Mouse (Mus musculus) liver, embryonic 14.5 days (tissue): ENCODE data around the gene Syt7. TPM values are rescaled to one million over a fixed set of nuclear protein-coding genes. Genes with fewer than 3 reads are reported as not detected.

ENCODE experiments used
- ATAC-seq: fragments of 200-750 bp; cut with Nextera tagmentation; 2 replicates; pipeline ENCODE4 v1.8.0; 2017; ENCODE audit warnings: moderate number of reproducible peaks, mild to moderate bottlenecking, moderate library complexity; ENCODE audit not compliant: insufficient read depth
- DNase-seq, 3 experiments: peaks; one replicate each; pipeline ENCODE4 v3.0.0-alpha.2; 2012 to 2013; ENCODE audit warnings: low read depth in 3 of 3, low spot score in 3 of 3
- H3K27ac ChIP-seq: fragments of 300-500 bp; sonication (generic); 2 replicates; pipeline ENCODE4 v1.5.1; 2014; ENCODE audit warnings: moderate library complexity, mild to moderate bottlenecking, control low read depth, inconsistent platforms
- H3K27me3 ChIP-seq: fragments of 300-500 bp; sonication (generic); 2 replicates; pipeline ENCODE4 v1.6.1; 2014; ENCODE audit warnings: mild to moderate bottlenecking, low read length, moderate library complexity; ENCODE audit not compliant: control insufficient read depth, insufficient read depth
- H3K36me3 ChIP-seq: fragments of 300-500 bp; sonication (generic); replicated peaks from 2 replicates; pipeline ENCODE4 v1.6.1; 2014; ENCODE audit warnings: low read depth; ENCODE audit not compliant: control insufficient read depth, insufficient read depth
- H3K4me1 ChIP-seq, 2 experiments: fragments of 200-500 bp in 1 of 2; fragments of 300-500 bp in 1 of 2; sonication (generic) in 1 of 2; replicated peaks; 2 replicates each; pipeline ENCODE4 v1.6.1; 2012 to 2014; ENCODE audit warnings: antibody characterized with exemption in 1 of 2, inconsistent platforms in 1 of 2, low read length in 1 of 2; ENCODE audit not compliant: control insufficient read depth in 2 of 2, insufficient read depth in 2 of 2
- H3K4me2 ChIP-seq: fragments of 300-500 bp; sonication (generic); 2 replicates; pipeline ENCODE4 v1.6.1; 2014; ENCODE audit warnings: low read depth, mild to moderate bottlenecking, control low read depth, moderate library complexity
- H3K4me3 ChIP-seq, 2 experiments: fragments of 200-500 bp in 1 of 2; fragments of 300-500 bp in 1 of 2; sonication (generic) in 1 of 2; 2 replicates each; pipeline ENCODE4 v1.5.1; 2012 to 2014; ENCODE audit warnings: low read depth in 2 of 2, low read length in 2 of 2, mild to moderate bottlenecking in 2 of 2, control low read depth in 1 of 2, inconsistent platforms in 1 of 2, moderate library complexity in 1 of 2; ENCODE audit not compliant: insufficient read depth in 1 of 2
- H3K9ac ChIP-seq: fragments of 300-500 bp; sonication (generic); replicated peaks from 2 replicates; pipeline ENCODE4 v1.6.1; 2014; ENCODE audit warnings: mild to moderate bottlenecking, control low read depth, moderate library complexity
- H3K9me3 ChIP-seq: fragments of 300-500 bp; sonication (generic); 2 replicates; pipeline ENCODE4 v1.6.1; 2016; ENCODE audit warnings: low read length, mixed read lengths; ENCODE audit not compliant: control insufficient read depth
- CTCF ChIP-seq: IDR thresholded peaks from 2 replicates; pipeline ENCODE4 v1.5.1; 2016; ENCODE audit warnings: antibody characterized with exemption, low read depth, control low read depth
- EP300 ChIP-seq: IDR thresholded peaks from 2 replicates; pipeline ENCODE4 v1.6.1; 2016; ENCODE audit warnings: antibody characterized with exemption, low read depth
- WGBS: fragments of 180-500 bp; shearing (Covaris S2); extraction: QIAGEN DNeasy Blood & Tissue Kit; methylation state at CpG from one replicate; pipeline ENCODE4 v1.1.7; 2014; ENCODE audit not compliant: insufficient replicate concordance; 5-methylcytosine and 5-hydroxymethylcytosine counted together
- polyA plus RNA-seq, 2 experiments: library from polyadenylated mRNA; depleted of rRNA in 1 of 2; stranded (reverse) in 1 of 2; unstranded in 1 of 2; fragments of >200 nt; fragmentation: Nextera tagmentation in 1 of 2; extraction: Ambion mirVana in 1 of 2; gene quantifications; 2 replicates each; pipeline versions ENCODE4 v1.2.1 to v1.2.3; 2012 to 2014

Syt7 gene
- polyA plus RNA-seq, 2 experiments, result 0.04 to 0.37 TPM

DNA sequence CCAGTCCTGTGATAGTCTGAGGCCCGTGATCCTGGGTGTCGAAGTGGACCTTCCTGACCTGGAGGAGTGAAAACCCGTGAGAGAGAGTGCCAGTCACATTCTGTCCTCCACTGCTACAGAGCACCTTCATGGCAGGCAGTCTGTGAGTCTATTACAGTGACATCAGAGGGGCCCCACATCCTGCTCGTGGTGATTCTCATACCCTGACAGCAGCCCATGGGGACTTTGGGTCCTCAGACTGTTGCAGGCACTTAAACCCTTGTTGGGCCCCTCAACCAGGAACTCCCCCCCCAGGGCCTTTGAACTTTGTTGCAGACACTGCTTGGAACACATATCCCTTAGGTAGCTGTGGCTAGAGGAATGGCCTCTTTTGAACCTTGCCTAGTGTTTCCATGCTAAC, 90.7 kb downstream of the Syt7 start:
- H3K4me1 ChIP-seq, result no peaks in the 10 kb centered on the region
- no peaks in the 10 kb centered on the region for H3K36me3 ChIP-seq
- no peak for TF ChIP-seq EP300
- no peak for TF ChIP-seq CTCF
- no peaks in the 10 kb centered on the region for H3K9me3 ChIP-seq
- DNase-seq (no peak), ATAC-seq (no peak)
- H3K4me2 ChIP-seq, result no peak overlapping the region
- H3K9ac ChIP-seq, result no peak overlapping the region
- no peak overlapping the region for H3K27ac ChIP-seq
- H3K4me3 ChIP-seq, result no peak overlapping the region
- no peaks in the 10 kb centered on the region for H3K27me3 ChIP-seq
- 35% methylated on average over 4 of the region's 4 CpGs for WGBS

DNA sequence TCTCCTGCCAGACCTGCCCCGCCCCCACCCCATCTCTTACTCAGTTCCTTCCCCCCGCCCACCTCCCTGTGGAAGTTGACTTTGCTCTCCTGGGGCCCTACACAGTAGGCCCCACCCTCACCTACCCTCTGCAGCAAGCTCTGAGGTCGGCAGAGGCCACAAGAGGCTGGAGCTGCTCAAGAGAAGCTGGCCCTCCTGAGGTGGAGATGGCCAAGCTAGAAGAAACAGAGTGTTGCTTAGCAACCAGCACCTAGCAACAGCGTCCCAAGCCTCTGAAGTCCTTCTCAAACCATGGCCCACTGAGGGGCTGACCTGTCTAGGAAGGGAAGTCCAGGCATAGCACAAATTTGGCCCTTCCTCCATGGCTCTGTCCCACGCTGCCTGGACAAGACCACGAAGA, 93.8 kb downstream of the Syt7 start, which contains the start of gene Ppp1r32:
Gene Ppp1r32 (minus strand): TSS at position 226 of the 400 bp plus-strand sequence.
- Histone ChIP-seq H3K9ac (no peak within 1 kb of the TSS), H3K9me3 (no peaks in the 10 kb centered on the region), H3K4me1 (no peaks in the 10 kb centered on the region), H3K36me3 (no peaks in the 10 kb centered on the region), H3K4me3 (no peak within 1 kb of the TSS), H3K4me2 (no peak within 1 kb of the TSS), H3K27me3 (no peaks in the 10 kb centered on the region), H3K27ac (no peak within 1 kb of the TSS)
- 34% methylated on average over 6 of the region's 6 CpGs for WGBS
- TF ChIP-seq EP300, result no peak
- TF ChIP-seq CTCF, result no peak
- DNase-seq (no peak), ATAC-seq (no peak)

GRCm38 (mm10) chr19:10486264-10486738, 97.4 kb downstream of the Syt7 start:
- no peaks in the 10 kb centered on the region for H3K27me3 ChIP-seq
- no peaks in the 10 kb centered on the region for H3K36me3 ChIP-seq
- no peak overlapping the region for H3K4me2 ChIP-seq
- DNase-seq (peak; percentile 26 to 44 (median 33)), ATAC-seq (no peak)
- TF ChIP-seq EP300, result no peak
- peak; percentile 90 for TF ChIP-seq CTCF
- no peak overlapping the region for H3K27ac ChIP-seq
- 19% methylated on average over 9 of the region's 9 CpGs for WGBS
- no peak overlapping the region for H3K4me3 ChIP-seq
- no peaks in the 10 kb centered on the region for H3K4me1 ChIP-seq
- no peaks in the 10 kb centered on the region for H3K9me3 ChIP-seq
- no peak overlapping the region for H3K9ac ChIP-seq

DNA sequence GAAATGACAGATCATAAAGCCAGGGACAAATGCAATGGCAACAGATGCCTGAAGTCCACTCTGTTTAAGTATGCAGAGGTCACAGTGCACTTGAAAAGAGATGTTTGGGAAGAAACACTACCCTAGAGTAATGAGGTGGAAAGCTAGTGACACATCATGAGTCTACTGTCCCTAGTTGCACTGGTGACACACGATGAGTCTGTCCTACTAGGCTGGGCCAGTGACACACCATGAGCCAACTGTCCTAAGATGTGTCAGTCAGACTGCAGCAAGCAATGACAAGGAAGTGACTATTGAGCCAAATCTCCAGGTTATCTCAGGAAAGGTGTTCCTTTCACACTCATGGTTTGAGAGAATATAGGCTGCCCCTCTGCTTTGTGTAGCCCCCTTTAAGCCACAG, 106.8 kb downstream of the Syt7 start:
- TF ChIP-seq CTCF (no peak), EP300 (no peak)
- H3K4me3 ChIP-seq, result no peak overlapping the region
- H3K4me2 ChIP-seq, result no peak overlapping the region
- DNase-seq (no peak), ATAC-seq (no peak)
- H3K36me3 ChIP-seq, result peaks cover 4% of the 10 kb centered on the region
- no peak overlapping the region for H3K9ac ChIP-seq
- H3K27ac ChIP-seq, result no peak overlapping the region
- H3K27me3 ChIP-seq, result no peaks in the 10 kb centered on the region
- 55% methylated on average over 1 of the region's 1 CpGs for WGBS
- no peaks in the 10 kb centered on the region for H3K9me3 ChIP-seq
- H3K4me1 ChIP-seq, result no peaks in the 10 kb centered on the region; a peak in 1 of 4 replicates

DNA sequence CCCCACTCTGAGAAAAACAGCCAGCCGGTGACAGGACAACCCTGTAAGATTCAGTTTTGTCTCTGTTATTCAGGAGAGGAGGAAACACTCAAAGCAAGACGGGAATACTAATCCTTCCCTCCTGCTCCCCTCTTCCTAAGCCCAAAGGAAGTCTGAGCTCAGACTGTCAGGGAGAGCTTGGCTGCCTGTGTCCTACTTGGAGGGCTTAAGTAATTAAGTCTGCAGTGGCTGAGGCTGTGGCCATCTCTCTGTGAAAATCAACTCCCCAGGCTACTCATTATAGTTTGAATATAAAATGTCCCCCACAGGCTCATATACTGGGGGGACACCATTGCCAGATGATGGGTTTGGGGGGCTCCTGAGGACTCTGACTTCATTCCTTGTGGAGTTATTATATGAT, 108.1 kb downstream of the Syt7 start:
- H3K4me1 ChIP-seq, result no peaks in the 10 kb centered on the region; a peak in 1 of 4 replicates
- H3K4me3 ChIP-seq, result no peak overlapping the region
- H3K27ac ChIP-seq, result no peak overlapping the region
- WGBS, result 65% methylated on average over 2 of the region's 2 CpGs
- no peak overlapping the region for H3K9ac ChIP-seq
- no peak overlapping the region for H3K4me2 ChIP-seq
- no peak for DNase-seq
- ATAC-seq, result no peak
- no peak for TF ChIP-seq CTCF
- no peak for TF ChIP-seq EP300
- H3K27me3 ChIP-seq, result no peaks in the 10 kb centered on the region
- H3K9me3 ChIP-seq, result no peaks in the 10 kb centered on the region
- H3K36me3 ChIP-seq, result peaks cover 17% of the 10 kb centered on the region
